Mouse (Mus musculus): ENCODE results near the gene Hsf4. TPM values are rescaled to one million over a fixed set of nuclear protein-coding genes. Genes with fewer than 3 reads are reported as not detected.
"Not testable (repeated sequence)": the region's sequence is repeated elsewhere in the genome, so short reads cannot be mapped to it uniquely, and the experiment has no call there.

Gene Hsf4
- polyA plus RNA-seq, 1 experiment from 2014 or later, result 0.14 TPM

GRCm38 (mm10) chr8:105288958-105289732 is 19.5 kb downstream of the Hsf4 start:
- Histone ChIP-seq H3K27ac (ENCODE audit: low read depth, low read length) (peak overlapping the region; percentile 92), H3K4me2 (ENCODE audit: low read length) (peak overlapping the region; percentile 67), H3K4me1 (ENCODE audit: control insufficient read depth, insufficient read depth, low read length) (peaks cover 22% of the 10 kb centered on the region), H3K9ac (ENCODE audit: low read length) (peak overlapping the region; percentile 69), H3K36me3 (ENCODE audit: control insufficient read depth, insufficient read depth, low read length) (peaks cover 9% of the 10 kb centered on the region), H3K27me3 (replicated peaks; ENCODE audit: control insufficient read depth, insufficient read depth, low read length) (peaks cover 5% of the 10 kb centered on the region), H3K4me3 (ENCODE audit: low read depth, low read length) (peak overlapping the region; percentile 50), H3K9me3 (replicated peaks; ENCODE audit: control insufficient read depth, low read length) (no peaks in the 10 kb centered on the region)
- WGBS, result under 1% methylated on average over 53 of the region's 53 CpGs
- DNase-seq (ENCODE audit: low spot score), result peak; percentile 98
- ATAC-seq, result peak; percentile 93

GRCm38 (mm10) chr8:105289805-105290460 is 20.3 kb downstream of the Hsf4 start, which contains the start of gene 4931428F04Rik:
TSS of gene 4931428F04Rik (minus strand) at chr8:105289864.
- Histone ChIP-seq H3K4me3 (ENCODE audit: low read depth, low read length) (peak within 1 kb of the TSS; percentile 50), H3K9ac (ENCODE audit: low read length) (peak within 1 kb of the TSS; percentile 69), H3K4me1 (ENCODE audit: control insufficient read depth, insufficient read depth, low read length) (peaks cover 22% of the 10 kb centered on the region), H3K4me2 (ENCODE audit: low read length) (peak within 1 kb of the TSS; percentile 67), H3K9me3 (replicated peaks; ENCODE audit: control insufficient read depth, low read length) (no peaks in the 10 kb centered on the region), H3K27me3 (replicated peaks; ENCODE audit: control insufficient read depth, insufficient read depth, low read length) (peaks cover 5% of the 10 kb centered on the region), H3K36me3 (ENCODE audit: control insufficient read depth, insufficient read depth, low read length) (peaks cover 6% of the 10 kb centered on the region), H3K27ac (ENCODE audit: low read depth, low read length) (peak within 1 kb of the TSS; percentile 92)
- WGBS, result under 1% methylated on average over 41 of the region's 43 CpGs
- ATAC-seq (peak; percentile 38), DNase-seq (ENCODE audit: low spot score) (peak; percentile 68)

- no peak overlapping the region for H3K27ac ChIP-seq (ENCODE audit: low read depth, low read length)
- no peaks in the 10 kb centered on the region for H3K9me3 ChIP-seq (replicated peaks; ENCODE audit: control insufficient read depth, low read length)
- H3K4me2 ChIP-seq (ENCODE audit: low read length), result peak overlapping the region; percentile 67
- DNase-seq (ENCODE audit: low spot score) (peak; percentile 84), ATAC-seq (no peak)
- peak overlapping the region; percentile 69 for H3K9ac ChIP-seq (ENCODE audit: low read length)
- no peaks in the 10 kb centered on the region for H3K36me3 ChIP-seq (ENCODE audit: control insufficient read depth, insufficient read depth, low read length)
- H3K27me3 ChIP-seq (replicated peaks; ENCODE audit: control insufficient read depth, insufficient read depth, low read length), result peaks cover 5% of the 10 kb centered on the region
- WGBS, result 6% methylated on average over 31 of the region's 31 CpGs
- peak overlapping the region; percentile 50 for H3K4me3 ChIP-seq (ENCODE audit: low read depth, low read length)
- peaks cover 22% of the 10 kb centered on the region for H3K4me1 ChIP-seq (ENCODE audit: control insufficient read depth, insufficient read depth, low read length)
Observed at GRCm38 (mm10) chr8:105290554-105291314, 21.1 kb downstream of the Hsf4 start.

- H3K27ac ChIP-seq (ENCODE audit: low read depth, low read length); H3K27me3 ChIP-seq (replicated peaks; ENCODE audit: control insufficient read depth, insufficient read depth, low read length); H3K4me3 ChIP-seq (ENCODE audit: low read depth, low read length); H3K9ac ChIP-seq (ENCODE audit: low read length); DNase-seq (ENCODE audit: low spot score); ATAC-seq; H3K9me3 ChIP-seq (replicated peaks; ENCODE audit: control insufficient read depth, low read length); H3K36me3 ChIP-seq (ENCODE audit: control insufficient read depth, insufficient read depth, low read length); H3K4me2 ChIP-seq (ENCODE audit: low read length): not testable (repeated sequence)
- H3K4me1 ChIP-seq (ENCODE audit: control insufficient read depth, insufficient read depth, low read length), result peaks cover 17% of the 10 kb centered on the region
- WGBS, result 86% methylated on average over 8 of the region's 8 CpGs
Observed at GRCm38 (mm10) chr8:105291364-105291763, 21.8 kb downstream of the Hsf4 start.

- DNase-seq (ENCODE audit: low spot score); H3K27ac ChIP-seq (ENCODE audit: low read depth, low read length): not testable (repeated sequence)
- WGBS, result 73% methylated on average over 3 of the region's 3 CpGs
Observed at GRCm38 (mm10) chr8:105291802-105292201, 22.2 kb downstream of the Hsf4 start.

GRCm38 (mm10) chr8:105292471-105292870 is 22.9 kb downstream of the Hsf4 start:
- Histone ChIP-seq H3K4me2 (ENCODE audit: low read length) (no peak overlapping the region), H3K4me1 (ENCODE audit: control insufficient read depth, insufficient read depth, low read length) (peaks cover 16% of the 10 kb centered on the region), H3K27me3 (replicated peaks; ENCODE audit: control insufficient read depth, insufficient read depth, low read length) (peaks cover 5% of the 10 kb centered on the region), H3K27ac (ENCODE audit: low read depth, low read length) (no peak overlapping the region), H3K4me3 (ENCODE audit: low read depth, low read length) (no peak overlapping the region), H3K9ac (ENCODE audit: low read length) (no peak overlapping the region), H3K36me3 (ENCODE audit: control insufficient read depth, insufficient read depth, low read length) (no peaks in the 10 kb centered on the region), H3K9me3 (replicated peaks; ENCODE audit: control insufficient read depth, low read length) (no peaks in the 10 kb centered on the region)
- 86% methylated on average over 7 of the region's 7 CpGs for WGBS
- DNase-seq (ENCODE audit: low spot score) (no peak), ATAC-seq (no peak)

More at GRCm38 (mm10) chr8:105291802-105292201, 22.2 kb downstream of the Hsf4 start:
- not testable (repeated sequence) for ATAC-seq; H3K36me3 ChIP-seq (ENCODE audit: control insufficient read depth, insufficient read depth, low read length); H3K9ac ChIP-seq (ENCODE audit: low read length); H3K9me3 ChIP-seq (replicated peaks; ENCODE audit: control insufficient read depth, low read length); H3K4me2 ChIP-seq (ENCODE audit: low read length); H3K27me3 ChIP-seq (replicated peaks; ENCODE audit: control insufficient read depth, insufficient read depth, low read length); H3K4me3 ChIP-seq (ENCODE audit: low read depth, low read length)
- peaks cover 17% of the 10 kb centered on the region for H3K4me1 ChIP-seq (ENCODE audit: control insufficient read depth, insufficient read depth, low read length)

- Histone ChIP-seq H3K9ac (ENCODE audit: low read length) (no peak overlapping the region), H3K27ac (ENCODE audit: low read depth, low read length) (no peak overlapping the region), H3K9me3 (replicated peaks; ENCODE audit: control insufficient read depth, low read length) (no peaks in the 10 kb centered on the region), H3K4me1 (ENCODE audit: control insufficient read depth, insufficient read depth, low read length) (peaks cover 15% of the 10 kb centered on the region), H3K4me3 (ENCODE audit: low read depth, low read length) (no peak overlapping the region), H3K4me2 (ENCODE audit: low read length) (no peak overlapping the region), H3K36me3 (ENCODE audit: control insufficient read depth, insufficient read depth, low read length) (no peaks in the 10 kb centered on the region), H3K27me3 (replicated peaks; ENCODE audit: control insufficient read depth, insufficient read depth, low read length) (peaks cover 5% of the 10 kb centered on the region)
- no peak for ATAC-seq
- WGBS, result 74% methylated on average over 19 of the region's 19 CpGs
- no peak for DNase-seq (ENCODE audit: low spot score)
Observed at GRCm38 (mm10) chr8:105293405-105293804, 23.8 kb downstream of the Hsf4 start.

GRCm38 (mm10) chr8:105294776-105295175 is 25.2 kb downstream of the Hsf4 start:
- WGBS, result 63% methylated on average over 9 of the region's 9 CpGs
- no peak overlapping the region for H3K9ac ChIP-seq (ENCODE audit: low read length)

More at GRCm38 (mm10) chr8:105294776-105295175, 25.2 kb downstream of the Hsf4 start:
- Histone ChIP-seq H3K36me3 (ENCODE audit: control insufficient read depth, insufficient read depth, low read length) (peaks cover 12% of the 10 kb centered on the region), H3K4me1 (ENCODE audit: control insufficient read depth, insufficient read depth, low read length) (peaks cover 17% of the 10 kb centered on the region), H3K4me3 (ENCODE audit: low read depth, low read length) (no peak overlapping the region), H3K27me3 (replicated peaks; ENCODE audit: control insufficient read depth, insufficient read depth, low read length) (peaks cover 5% of the 10 kb centered on the region), H3K27ac (ENCODE audit: low read depth, low read length) (no peak overlapping the region), H3K9me3 (replicated peaks; ENCODE audit: control insufficient read depth, low read length) (no peaks in the 10 kb centered on the region), H3K4me2 (ENCODE audit: low read length) (no peak overlapping the region)
- no peak for DNase-seq (ENCODE audit: low spot score)
- ATAC-seq, result no peak
